Mouse (Mus musculus) small intestine, adult 2 months (tissue): ENCODE data around the gene Hmgn2. TPM values are rescaled to one million over a fixed set of nuclear protein-coding genes. Genes with fewer than 3 reads are reported as not detected.

ENCODE experiments used
- H3K27ac ChIP-seq: fragments of 200-500 bp; 2 replicates; pipeline ENCODE4 v1.5.1; 2012; ENCODE audit warnings: low read depth, low read length, control low read depth, inconsistent platforms; ENCODE audit not compliant: insufficient read depth
- H3K27me3 ChIP-seq: fragments of 200-500 bp; 2 replicates; pipeline ENCODE4 v1.6.1; 2012; ENCODE audit warnings: mild to moderate bottlenecking, moderate library complexity, low read length, inconsistent platforms; ENCODE audit not compliant: control insufficient read depth, insufficient read depth
- H3K36me3 ChIP-seq: fragments of 200-500 bp; 2 replicates; pipeline ENCODE4 v1.6.1; 2012; ENCODE audit warnings: mild to moderate bottlenecking, low read length, control low read depth, inconsistent platforms; ENCODE audit not compliant: control insufficient read depth, insufficient read depth
- H3K4me1 ChIP-seq: fragments of 200-500 bp; 2 replicates; pipeline ENCODE4 v1.6.1; 2012; ENCODE audit warnings: low read length, inconsistent platforms, mixed read lengths; ENCODE audit not compliant: control insufficient read depth, insufficient read depth, insufficient read length
- H3K4me3 ChIP-seq: fragments of 200-500 bp; 2 replicates; pipeline ENCODE4 v1.5.1; 2012; ENCODE audit warnings: low read depth, mild to moderate bottlenecking, control low read depth, inconsistent platforms, low read length, moderate library complexity
- CTCF ChIP-seq: fragments of 200-500 bp; IDR thresholded peaks from 2 replicates; pipeline ENCODE4 v1.5.1; 2012; ENCODE audit warnings: low read depth, mild to moderate bottlenecking, control low read depth, inconsistent platforms, low read length, moderate library complexity, mixed read lengths; ENCODE audit not compliant: insufficient replicate concordance, insufficient read length; ENCODE audit errors: extremely low read depth
- POLR2A ChIP-seq: fragments of 200-500 bp; IDR thresholded peaks from 2 replicates; pipeline ENCODE4 v1.6.1; 2012; ENCODE audit warnings: low read depth, mild to moderate bottlenecking, control low read depth, inconsistent platforms, low read length, moderate library complexity
- WGBS: fragments of 180-500 bp; shearing (Covaris S2); methylation state at CpG from one replicate; pipeline ENCODE4 v1.1.7; 2018; 5-methylcytosine and 5-hydroxymethylcytosine counted together
- polyA plus RNA-seq: library from polyadenylated mRNA; depleted of rRNA; stranded (reverse); fragments of >200 nt; gene quantifications from 2 replicates; pipeline ENCODE4 v1.2.3, GENCODE M21; 2012

Hmgn2 gene
- polyA plus RNA-seq, 1 experiment: 6.3 TPM

DNA sequence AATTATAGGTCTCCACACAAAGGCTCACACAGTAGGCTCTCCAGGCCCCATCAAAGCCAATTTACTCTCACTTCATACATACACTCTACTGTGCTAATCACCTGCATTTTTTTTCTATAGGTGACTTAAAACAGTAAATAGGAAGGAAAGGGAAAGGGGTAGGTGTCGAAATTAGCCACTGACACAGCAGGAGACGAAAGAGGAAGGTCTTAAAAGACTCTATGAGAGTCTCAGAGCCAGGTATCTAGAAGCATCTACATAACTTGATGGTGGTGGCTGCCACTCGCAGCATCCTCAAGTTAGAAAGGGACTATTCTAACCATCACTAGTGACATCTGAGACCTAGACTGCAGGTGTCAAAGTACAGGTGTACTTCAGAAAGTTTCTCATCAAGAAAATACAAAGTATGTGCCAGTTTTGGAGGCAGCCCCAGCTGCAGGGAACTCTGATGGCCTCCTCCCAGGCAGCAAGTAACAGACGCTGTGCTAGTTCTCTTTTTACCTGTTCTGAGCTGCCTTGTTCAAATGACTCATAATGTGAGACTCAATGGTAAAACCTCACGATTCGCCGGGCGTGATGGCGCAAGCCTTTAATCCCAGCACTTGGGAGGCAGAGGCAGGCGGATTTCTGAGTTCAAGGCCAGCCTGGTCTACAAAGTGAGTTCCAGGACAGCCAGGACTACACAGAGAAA, 9.7 kb upstream of the Hmgn2 start:
- no peak overlapping the region for H3K4me3 ChIP-seq
- H3K4me1 ChIP-seq: no peaks in the 10 kb centered on the region
- peaks cover 25% of the 10 kb centered on the region for H3K36me3 ChIP-seq
- no peaks in the 10 kb centered on the region for H3K27me3 ChIP-seq
- WGBS: 87% methylated on average over 10 of the region's 10 CpGs
- no peak overlapping the region for H3K27ac ChIP-seq
- TF ChIP-seq POLR2A: no peak
- TF ChIP-seq CTCF: no peak

DNA sequence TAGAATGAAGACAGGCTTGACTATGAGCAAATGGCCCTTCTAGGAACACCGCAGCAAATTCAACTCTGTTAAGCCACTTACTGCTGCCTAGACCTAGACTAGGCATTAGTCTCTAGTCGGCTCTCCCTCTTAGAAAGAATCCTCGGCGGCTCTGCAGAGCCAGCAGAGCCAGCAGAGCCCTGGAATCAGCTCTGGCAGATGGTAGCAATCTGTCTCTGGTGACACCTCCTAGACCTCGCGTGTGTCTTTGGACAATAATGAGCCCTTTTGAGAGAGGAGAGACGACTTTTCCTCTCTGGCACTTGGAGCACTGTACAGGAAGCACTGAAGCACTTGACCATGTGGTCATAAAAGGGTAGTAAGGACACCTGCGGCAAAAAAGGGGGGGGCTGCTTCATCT, 3.3 kb upstream of the Hmgn2 start:
- 80% methylated on average over 8 of the region's 8 CpGs for WGBS
- no peak overlapping the region for H3K4me3 ChIP-seq
- no peak overlapping the region for H3K27ac ChIP-seq
- H3K4me1 ChIP-seq: peaks cover 7% of the 10 kb centered on the region; the same call in 1 of the 2 replicates
- H3K27me3 ChIP-seq: no peaks in the 10 kb centered on the region
- TF ChIP-seq CTCF: no peak
- no peak for TF ChIP-seq POLR2A
- no peaks in the 10 kb centered on the region; the same call in 1 of the 2 replicates for H3K36me3 ChIP-seq

DNA sequence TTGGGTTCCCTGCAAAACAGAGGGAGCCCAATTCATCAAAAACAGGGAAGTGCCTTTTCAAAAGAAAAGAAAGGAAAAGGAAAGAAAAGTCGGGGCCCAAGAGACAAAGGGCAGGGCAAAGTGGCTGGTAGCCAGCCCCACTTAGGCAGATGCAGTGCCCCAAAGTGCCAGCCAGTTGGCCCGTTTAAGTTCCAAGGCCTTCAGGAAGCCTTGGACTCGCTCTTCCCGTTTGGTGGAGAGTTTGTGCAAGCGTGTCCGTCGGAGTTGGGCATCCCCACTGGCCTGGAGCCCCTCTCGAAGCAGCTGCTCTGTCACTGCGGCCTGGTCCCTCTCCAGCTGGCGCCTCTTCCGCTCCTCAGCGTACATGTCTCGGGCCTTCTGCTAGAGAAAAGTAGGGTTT, 2.4 kb upstream of the Hmgn2 start:
- Histone ChIP-seq H3K36me3 (0 out of 2 replicates have a peak, but pooled peaks cover 3% of the 10 kb centered on the region), H3K4me3 (no peak overlapping the region), H3K27ac (no peak overlapping the region), H3K4me1 (peaks cover 7% of the 10 kb centered on the region; the same call in 1 of the 2 replicates), H3K27me3 (no peaks in the 10 kb centered on the region)
- TF ChIP-seq POLR2A (no peak), CTCF (no peak)
- 63% methylated on average over 13 of the region's 13 CpGs for WGBS

GRCm38 (mm10) chr4:133970196-133970595, 1.7 kb upstream of the Hmgn2 start:
- TF ChIP-seq CTCF (no peak), POLR2A (no peak)
- peaks cover 7% of the 10 kb centered on the region; the same call in 1 of the 2 replicates for H3K36me3 ChIP-seq
- no peak overlapping the region for H3K27ac ChIP-seq
- WGBS: 64% methylated on average over 4 of the region's 4 CpGs
- H3K4me3 ChIP-seq: no peak overlapping the region
- no peaks in the 10 kb centered on the region for H3K27me3 ChIP-seq
- peaks cover 7% of the 10 kb centered on the region; the same call in 1 of the 2 replicates for H3K4me1 ChIP-seq

DNA sequence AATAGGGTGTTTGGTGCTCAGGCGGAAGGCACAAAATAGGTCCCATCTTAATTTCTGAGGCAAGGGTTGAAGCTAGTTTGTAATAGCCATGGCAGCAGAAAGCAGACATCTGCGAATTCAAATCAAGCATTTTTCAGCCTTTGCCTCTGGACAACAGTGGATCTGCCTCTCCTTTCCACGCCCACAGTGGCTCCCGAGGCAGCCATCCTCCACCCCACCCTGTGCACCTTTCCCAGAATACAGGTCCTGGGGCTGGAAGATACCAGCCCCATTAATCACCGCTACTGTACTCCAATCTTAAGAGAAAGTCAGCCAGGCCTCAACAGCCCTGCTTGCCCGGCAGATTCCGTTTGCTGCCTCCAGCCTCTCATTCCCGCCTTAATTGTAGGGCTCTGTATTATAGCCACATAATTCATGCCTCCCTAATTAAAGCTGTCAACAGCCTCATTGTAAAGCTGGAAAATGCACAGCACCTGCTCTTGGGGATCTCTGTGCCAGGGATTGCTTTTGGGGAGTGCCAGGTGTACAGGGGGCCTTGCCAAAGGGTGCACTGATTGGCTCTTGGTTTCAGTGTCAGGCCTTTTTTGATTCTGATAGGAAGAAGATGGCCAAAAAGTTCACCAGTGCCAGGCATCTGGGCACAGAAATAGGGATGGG, 792 bp upstream of the Hmgn2 start:
- Histone ChIP-seq H3K4me3 (no peak overlapping the region), H3K36me3 (peaks cover 10% of the 10 kb centered on the region), H3K27ac (no peak overlapping the region), H3K4me1 (peaks cover 7% of the 10 kb centered on the region; the same call in 1 of the 2 replicates), H3K27me3 (no peaks in the 10 kb centered on the region)
- WGBS: 45% methylated on average over 8 of the region's 8 CpGs
- TF ChIP-seq CTCF: no peak
- TF ChIP-seq POLR2A: no peak

DNA sequence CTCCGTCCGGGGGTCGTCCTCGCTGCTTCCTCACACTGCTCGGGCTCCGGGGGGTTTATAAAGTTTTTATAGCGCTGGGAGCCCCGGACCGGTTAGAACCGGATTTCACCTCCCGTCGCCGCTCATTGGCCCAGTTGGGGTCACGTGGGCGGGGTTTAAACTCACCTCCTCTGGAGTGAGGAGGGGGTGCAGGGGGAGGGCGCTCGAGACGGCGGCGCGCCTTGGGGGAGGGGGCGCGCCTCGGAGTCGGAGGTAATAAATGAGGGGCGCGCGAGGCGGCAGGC, 642 bp downstream of the Hmgn2 start:
- H3K36me3 ChIP-seq: peaks cover 16% of the 10 kb centered on the region
- H3K27ac ChIP-seq: peak overlapping the region; percentile 92
- peaks cover 7% of the 10 kb centered on the region; the same call in 1 of the 2 replicates for H3K4me1 ChIP-seq
- 0% methylated on average over 29 of the region's 29 CpGs for WGBS
- H3K4me3 ChIP-seq: peak overlapping the region; percentile 98
- H3K27me3 ChIP-seq: no peaks in the 10 kb centered on the region
- TF ChIP-seq POLR2A (no peak), CTCF (no peak)

DNA sequence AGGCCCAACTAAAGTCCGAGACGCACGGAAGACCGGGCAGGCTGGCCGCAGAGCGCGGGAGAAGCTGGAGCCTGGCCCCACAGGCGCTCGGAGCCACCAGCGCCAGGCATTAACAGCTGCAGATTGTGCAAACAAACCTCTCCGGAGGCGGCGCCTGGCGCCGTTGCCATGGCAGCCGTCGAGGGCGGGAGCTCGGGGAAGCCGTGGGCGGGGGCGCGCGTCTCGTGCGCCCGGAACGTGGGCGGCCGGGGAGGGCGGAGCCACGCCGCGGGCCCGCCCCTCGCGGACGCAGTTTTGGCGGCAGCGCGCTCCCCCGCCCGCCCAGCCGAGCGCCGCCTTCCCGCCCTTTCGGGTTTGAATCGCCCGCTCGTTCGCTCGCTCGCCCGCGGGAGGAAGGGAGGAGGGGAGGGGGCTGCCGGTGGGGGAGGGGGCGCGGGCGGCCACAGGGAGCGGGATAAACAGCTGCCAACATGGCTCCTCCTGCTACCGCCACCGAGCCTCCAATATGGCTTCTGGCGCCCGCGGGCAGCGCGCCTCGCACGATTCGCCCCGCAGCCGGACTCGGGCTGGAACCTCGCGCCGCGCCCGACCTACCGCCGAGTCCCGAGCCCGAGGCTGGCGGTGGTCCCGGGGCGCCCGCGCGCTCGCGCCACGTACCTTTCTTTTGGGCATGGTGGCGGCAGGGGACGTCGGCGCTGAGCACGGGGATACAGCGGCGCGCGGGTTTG, 1.1 kb downstream of the Hmgn2 start:
- peak overlapping the region; percentile 92 for H3K27ac ChIP-seq
- TF ChIP-seq CTCF: no peak
- peak; percentile 48 for TF ChIP-seq POLR2A
- H3K4me3 ChIP-seq: peak overlapping the region; percentile 98
- peaks cover 16% of the 10 kb centered on the region for H3K36me3 ChIP-seq
- H3K4me1 ChIP-seq: peaks cover 7% of the 10 kb centered on the region; the same call in 1 of the 2 replicates
- H3K27me3 ChIP-seq: no peaks in the 10 kb centered on the region
- WGBS: under 1% methylated on average over 98 of the region's 101 CpGs
